In genomic region chr15:4197913-4198312, GRCm38 (mm10) we compare ENCODE assay signal across 28 mouse cellular contexts.
A peak's percentile ranks its signal among the peaks of the same experiment; 100 is the strongest.
DNase-seq lines count a peak whose midpoint lies in the region; ATAC-seq lines count a peak whose summit lies in the region.
"Had no signal": no experiment of that assay in that cellular context is flagged by ENCODE, and none has a peak within 500 bp of the region (broad histone marks: within the 10 kb centered on the region; RNA-seq: fewer than 3 reads in every experiment).

No protein-coding gene starts in this region.

- no peaks in the 10 kb centered on the region for H3K27me3 ChIP-seq in neural tube, embryonic 11.5 days (ENCODE audit: control insufficient read depth, insufficient read depth, low read length)
- no peaks in the 10 kb centered on the region for H3K27me3 ChIP-seq in neural tube, embryonic 13.5 days
- H3K27me3 ChIP-seq in midbrain, embryonic 16.5 days (ENCODE audit: control insufficient read depth, insufficient read depth, low read depth, low read length), result no peaks in the 10 kb centered on the region
- H3K27me3 ChIP-seq: embryonic facial prominence, embryonic 13.5 days; forebrain, embryonic 13.5 days; heart, embryonic 12.5 days; heart, embryonic 15.5 days; hindbrain, embryonic 15.5 days had no signal

- H3K27ac ChIP-seq in neural tube, embryonic 11.5 days (ENCODE audit: low read depth, low read length), result no peak overlapping the region
- no peak overlapping the region for H3K27ac ChIP-seq in neural tube, embryonic 13.5 days (replicated peaks)
- no peak overlapping the region for H3K27ac ChIP-seq in midbrain, embryonic 16.5 days (ENCODE audit: low read length)
- H3K27ac ChIP-seq: embryonic facial prominence, embryonic 10.5 days; embryonic facial prominence, embryonic 13.5 days; forebrain, embryonic 13.5 days; heart, embryonic 15.5 days; hindbrain, embryonic 10.5 days; hindbrain, embryonic 15.5 days had no signal

- peak; percentile 75; the same call in 1 of the 2 replicates for ATAC-seq in neural tube, embryonic 11.5 days (ENCODE audit: insufficient read depth, low FRiP score, low TSS enrichment)
- ATAC-seq in neural tube, embryonic 13.5 days (ENCODE audit: low read depth), result peak; percentile 53; the same call in 1 of the 2 replicates
- no peak for ATAC-seq in midbrain, embryonic 16.5 days
- ATAC-seq: forebrain, embryonic 13.5 days; forebrain, embryonic 16.5 days; inflammation-experienced regulatory T-cells, adult 6 months; Patski had no signal

- H3K36me3 ChIP-seq in neural tube, embryonic 11.5 days (ENCODE audit: control insufficient read depth, insufficient read depth, low read length), result no peaks in the 10 kb centered on the region
- no peaks in the 10 kb centered on the region for H3K36me3 ChIP-seq in neural tube, embryonic 13.5 days
- H3K36me3 ChIP-seq in midbrain, embryonic 16.5 days (ENCODE audit: control insufficient read depth, insufficient read depth, low read length), result no peaks in the 10 kb centered on the region
- H3K36me3 ChIP-seq: embryonic facial prominence, embryonic 10.5 days; embryonic facial prominence, embryonic 13.5 days; heart, embryonic 12.5 days; heart, embryonic 15.5 days; hindbrain, embryonic 10.5 days; hindbrain, embryonic 15.5 days had no signal

- no peak overlapping the region for H3K4me2 ChIP-seq in neural tube, embryonic 11.5 days (ENCODE audit: low read depth)
- H3K4me2 ChIP-seq in neural tube, embryonic 13.5 days, result no peak overlapping the region
- no peak overlapping the region for H3K4me2 ChIP-seq in midbrain, embryonic 16.5 days (ENCODE audit: low read length)
- H3K4me2 ChIP-seq: embryonic facial prominence, embryonic 13.5 days; forebrain, embryonic 13.5 days; heart, embryonic 12.5 days; heart, embryonic 15.5 days; hindbrain, embryonic 15.5 days had no signal

- H3K9ac ChIP-seq in neural tube, embryonic 11.5 days (ENCODE audit: low read length), result no peak overlapping the region
- H3K9ac ChIP-seq in neural tube, embryonic 13.5 days, result no peak overlapping the region
- no peak overlapping the region for H3K9ac ChIP-seq in midbrain, embryonic 16.5 days (ENCODE audit: low read depth, low read length)
- H3K9ac ChIP-seq: embryonic facial prominence, embryonic 13.5 days; forebrain, embryonic 13.5 days; heart, embryonic 12.5 days; heart, embryonic 15.5 days; hindbrain, embryonic 15.5 days had no signal

- no peaks in the 10 kb centered on the region for H3K9me3 ChIP-seq in neural tube, embryonic 11.5 days (ENCODE audit: control insufficient read depth, low read length)
- H3K9me3 ChIP-seq in neural tube, embryonic 13.5 days, result no peaks in the 10 kb centered on the region; the same call in 1 of the 2 replicates
- H3K9me3 ChIP-seq in midbrain, embryonic 16.5 days (replicated peaks; ENCODE audit: control insufficient read depth, low read length, poor library complexity, severe bottlenecking), result no peaks in the 10 kb centered on the region
- H3K9me3 ChIP-seq: embryonic facial prominence, embryonic 10.5 days; embryonic facial prominence, embryonic 13.5 days; forebrain, embryonic 13.5 days; heart, embryonic 12.5 days; heart, embryonic 15.5 days; hindbrain, embryonic 10.5 days; hindbrain, embryonic 15.5 days had no signal

- H3K4me1 ChIP-seq in neural tube, embryonic 11.5 days (ENCODE audit: control insufficient read depth, insufficient read depth, low read length), result no peaks in the 10 kb centered on the region
- 0 out of 2 replicates have a peak, but pooled peaks cover 3% of the 10 kb centered on the region for H3K4me1 ChIP-seq in neural tube, embryonic 13.5 days (replicated peaks)
- no peaks in the 10 kb centered on the region for H3K4me1 ChIP-seq in midbrain, embryonic 16.5 days (ENCODE audit: control insufficient read depth, insufficient read depth, low read length)
- H3K4me1 ChIP-seq: embryonic facial prominence, embryonic 10.5 days; embryonic facial prominence, embryonic 13.5 days; forebrain, embryonic 13.5 days; heart, embryonic 12.5 days; heart, embryonic 15.5 days; hindbrain, embryonic 10.5 days; hindbrain, embryonic 15.5 days had no signal

- H3K4me3 ChIP-seq in neural tube, embryonic 11.5 days (ENCODE audit: low read depth, low read length), result no peak overlapping the region
- H3K4me3 ChIP-seq in neural tube, embryonic 13.5 days, result no peak overlapping the region
- no peak overlapping the region for H3K4me3 ChIP-seq in midbrain, embryonic 16.5 days (ENCODE audit: low read depth, low read length)
- H3K4me3 ChIP-seq: embryonic facial prominence, embryonic 10.5 days; embryonic facial prominence, embryonic 13.5 days; erythroblast, embryonic 14.5 days; forebrain, embryonic 13.5 days; heart, embryonic 12.5 days; heart, embryonic 15.5 days; hindbrain, embryonic 10.5 days; hindbrain, embryonic 15.5 days had no signal

- peak; percentile 3 for DNase-seq in embryo, embryonic 10.5 days (ENCODE audit: low spot score)
- no peak for DNase-seq in embryo, embryonic 9.5 days (ENCODE audit: extremely low spot score)
- DNase-seq in neural tube, embryonic 11.5 days (ENCODE audit: low spot score), result no peak
- no peak for DNase-seq in neural tube, embryonic 10.5 days (ENCODE audit: extremely low spot score, low spot score)
- no peak for DNase-seq in spleen, adult 18-20 months
- DNase-seq in kidney, postnatal 4 days, result no peak
- DNase-seq: adrenal gland, postnatal 10 days; adrenal gland, postnatal 36 days; cerebellum, adult 18-20 months; cerebellum, adult 9-10 months; cerebellum, postnatal 14 days; gastrocnemius, postnatal 25 days; heart, adult 18-20 months; heart, postnatal 10 days; heart, postnatal 36 days had no signal
